Mouse (Mus musculus) heart, embryonic 12.5 days (tissue): ENCODE results near the gene Psme1. TPM values are rescaled to one million over a fixed set of nuclear protein-coding genes. Genes with fewer than 3 reads are reported as not detected.

Experiments used
- ATAC-seq: fragments of 200-750 bp; cut with Nextera tagmentation; 2 replicates; pipeline ENCODE4 v1.8.0; 2017; ENCODE audit warnings: moderate TSS enrichment, moderate library complexity; ENCODE audit not compliant: insufficient number of reproducible peaks, low FRiP score
- H3K27ac ChIP-seq: fragments of 300-500 bp; sonication (generic); 2 replicates; pipeline ENCODE4 v1.5.1; 2016; ENCODE audit warnings: mild to moderate bottlenecking, moderate library complexity; ENCODE audit not compliant: poor library complexity, severe bottlenecking
- H3K27me3 ChIP-seq: fragments of 300-500 bp; sonication (generic); replicated peaks from 2 replicates; pipeline ENCODE4 v1.6.1; 2016; ENCODE audit warnings: mild to moderate bottlenecking, moderate library complexity
- H3K36me3 ChIP-seq: fragments of 300-500 bp; sonication (generic); 2 replicates; pipeline ENCODE4 v1.6.1; 2016; ENCODE audit warnings: mild to moderate bottlenecking, moderate library complexity
- H3K4me1 ChIP-seq: fragments of 300-500 bp; sonication (generic); replicated peaks from 2 replicates; pipeline ENCODE4 v1.6.1; 2016; ENCODE audit warnings: mild to moderate bottlenecking
- H3K4me2 ChIP-seq: fragments of 300-500 bp; sonication (generic); 2 replicates; pipeline ENCODE4 v1.6.1; 2016; ENCODE audit warnings: mild to moderate bottlenecking, moderate library complexity
- H3K4me3 ChIP-seq: fragments of 300-500 bp; sonication (generic); 2 replicates; pipeline ENCODE4 v1.5.1; 2016; ENCODE audit warnings: mild to moderate bottlenecking
- H3K9ac ChIP-seq: fragments of 300-500 bp; sonication (generic); 2 replicates; pipeline ENCODE4 v1.6.1; 2016; ENCODE audit warnings: mild to moderate bottlenecking, moderate library complexity
- H3K9me3 ChIP-seq: fragments of 300-500 bp; sonication (generic); replicated peaks from 2 replicates; pipeline ENCODE4 v1.6.1; 2016; ENCODE audit warnings: mild to moderate bottlenecking, moderate library complexity
- WGBS: fragments of 180-500 bp; shearing (Covaris S2); methylation state at CpG from one replicate; pipeline ENCODE4 v1.1.7; 2016; 5-methylcytosine and 5-hydroxymethylcytosine counted together
- polyA plus RNA-seq: library from polyadenylated mRNA; unstranded; fragments of >200 nt; fragmentation: Nextera tagmentation; extraction: Ambion mirVana; gene quantifications from 2 replicates; pipeline ENCODE4 v1.2.1, GENCODE M21; 2016

The Psme1 gene
- polyA plus RNA-seq, result 211 and 212 TPM in 2 replicates

- Histone ChIP-seq H3K4me1 (peaks cover 43% of the 10 kb centered on the region), H3K27ac (peak within 1 kb of the TSS; percentile 90), H3K27me3 (no peaks in the 10 kb centered on the region), H3K9me3 (no peaks in the 10 kb centered on the region), H3K4me2 (peak within 1 kb of the TSS; percentile 87), H3K4me3 (peak within 1 kb of the TSS; percentile 86), H3K9ac (peak within 1 kb of the TSS; percentile 96), H3K36me3 (peaks cover 28% of the 10 kb centered on the region)
- under 1% methylated on average over 32 of the region's 32 CpGs for WGBS
- ATAC-seq, result peak; percentile 79
Measured at GRCm38 (mm10) chr14:55577871-55578667, at the start of gene Psme1. Psme1 (plus strand) TSS chr14:55578123.

- Histone ChIP-seq H3K36me3 (no peaks in the 10 kb centered on the region), H3K4me2 (no peak overlapping the region), H3K27ac (no peak overlapping the region), H3K9me3 (no peaks in the 10 kb centered on the region), H3K9ac (no peak overlapping the region), H3K27me3 (no peaks in the 10 kb centered on the region), H3K4me3 (no peak overlapping the region), H3K4me1 (peaks cover 11% of the 10 kb centered on the region)
- no peak for ATAC-seq
- WGBS, result 36% methylated on average over 6 of the region's 6 CpGs
Measured at GRCm38 (mm10) chr14:55536116-55536745, 41.7 kb upstream of the Psme1 start.

GRCm38 (mm10) chr14:55540067-55540786 lies 37.7 kb upstream of the Psme1 start, which contains the start of gene Pck2:
Pck2 (plus strand) TSS chr14:55540266.
- Histone ChIP-seq H3K4me1 (peaks cover 17% of the 10 kb centered on the region), H3K9ac (peak within 1 kb of the TSS; percentile 77), H3K36me3 (peaks cover 30% of the 10 kb centered on the region), H3K9me3 (no peaks in the 10 kb centered on the region), H3K4me2 (peak within 1 kb of the TSS; percentile 84), H3K4me3 (peak within 1 kb of the TSS; percentile 68), H3K27ac (peak within 1 kb of the TSS; percentile 88), H3K27me3 (no peaks in the 10 kb centered on the region)
- under 1% methylated on average over 32 of the region's 32 CpGs for WGBS
- ATAC-seq, result peak; percentile 94

- Histone ChIP-seq H3K9me3 (no peaks in the 10 kb centered on the region), H3K9ac (peak overlapping the region; percentile 77), H3K4me1 (peaks cover 17% of the 10 kb centered on the region), H3K4me3 (peak overlapping the region; percentile 68), H3K4me2 (peak overlapping the region; percentile 84), H3K36me3 (peaks cover 35% of the 10 kb centered on the region), H3K27ac (peak overlapping the region; percentile 88), H3K27me3 (no peaks in the 10 kb centered on the region)
- peak; percentile 63 for ATAC-seq
- WGBS, result 4% methylated on average over 10 of the region's 10 CpGs
Measured at GRCm38 (mm10) chr14:55540787-55541321, 37.1 kb upstream of the Psme1 start.

- Histone ChIP-seq H3K4me3 (no peak overlapping the region), H3K27ac (no peak overlapping the region), H3K4me2 (no peak overlapping the region), H3K9ac (no peak overlapping the region), H3K4me1 (peaks cover 17% of the 10 kb centered on the region), H3K36me3 (peaks cover 48% of the 10 kb centered on the region), H3K27me3 (no peaks in the 10 kb centered on the region), H3K9me3 (no peaks in the 10 kb centered on the region)
- no peak for ATAC-seq
- WGBS, result 93% methylated on average over 12 of the region's 12 CpGs
Measured at GRCm38 (mm10) chr14:55542268-55542667, 35.7 kb upstream of the Psme1 start.

- WGBS, result 83% methylated on average over 9 of the region's 9 CpGs
- Histone ChIP-seq H3K4me3 (no peak overlapping the region), H3K27ac (no peak overlapping the region), H3K9me3 (no peaks in the 10 kb centered on the region), H3K9ac (no peak overlapping the region), H3K36me3 (peaks cover 68% of the 10 kb centered on the region), H3K4me2 (no peak overlapping the region), H3K27me3 (no peaks in the 10 kb centered on the region), H3K4me1 (peaks cover 17% of the 10 kb centered on the region)
- no peak for ATAC-seq
Measured at GRCm38 (mm10) chr14:55544334-55544733, 33.6 kb upstream of the Psme1 start.

GRCm38 (mm10) chr14:55550191-55550590 lies 27.7 kb upstream of the Psme1 start:
- 84% methylated on average over 6 of the region's 6 CpGs for WGBS
- H3K9ac ChIP-seq, result no peak overlapping the region

GRCm38 (mm10) chr14:55551347-55551746 lies 26.6 kb upstream of the Psme1 start:
- H3K4me3 ChIP-seq, result no peak overlapping the region
- no peak for ATAC-seq
- H3K36me3 ChIP-seq, result peaks cover 38% of the 10 kb centered on the region
- no peak overlapping the region for H3K9ac ChIP-seq
- H3K9me3 ChIP-seq, result no peaks in the 10 kb centered on the region
- no peak overlapping the region for H3K4me2 ChIP-seq
- H3K4me1 ChIP-seq, result no peaks in the 10 kb centered on the region
- no peak overlapping the region for H3K27ac ChIP-seq
- H3K27me3 ChIP-seq, result no peaks in the 10 kb centered on the region
- 66% methylated on average over 5 of the region's 5 CpGs for WGBS

More at GRCm38 (mm10) chr14:55550191-55550590, 27.7 kb upstream of the Psme1 start:
- no peaks in the 10 kb centered on the region for H3K4me1 ChIP-seq
- H3K4me3 ChIP-seq, result no peak overlapping the region
- no peak overlapping the region for H3K27ac ChIP-seq
- H3K27me3 ChIP-seq, result no peaks in the 10 kb centered on the region
- ATAC-seq, result no peak
- H3K9me3 ChIP-seq, result no peaks in the 10 kb centered on the region
- H3K36me3 ChIP-seq, result peaks cover 49% of the 10 kb centered on the region
- no peak overlapping the region for H3K4me2 ChIP-seq

GRCm38 (mm10) chr14:55551794-55552193 lies 26.1 kb upstream of the Psme1 start:
- 89% methylated on average over 8 of the region's 8 CpGs for WGBS
- H3K27me3 ChIP-seq, result no peaks in the 10 kb centered on the region
- H3K4me3 ChIP-seq, result no peak overlapping the region
- ATAC-seq, result no peak
- H3K9me3 ChIP-seq, result no peaks in the 10 kb centered on the region
- H3K36me3 ChIP-seq, result peaks cover 35% of the 10 kb centered on the region
- H3K4me1 ChIP-seq, result peaks cover 2% of the 10 kb centered on the region; the same call in 1 of the 2 replicates
- H3K27ac ChIP-seq, result no peak overlapping the region
- H3K9ac ChIP-seq, result no peak overlapping the region
- H3K4me2 ChIP-seq, result no peak overlapping the region

GRCm38 (mm10) chr14:55554635-55555034 lies 23.3 kb upstream of the Psme1 start:
- no peaks in the 10 kb centered on the region for H3K9me3 ChIP-seq
- H3K4me2 ChIP-seq, result no peak overlapping the region
- peaks cover 7% of the 10 kb centered on the region for H3K36me3 ChIP-seq
- no peak overlapping the region for H3K27ac ChIP-seq
- no peaks in the 10 kb centered on the region for H3K27me3 ChIP-seq
- H3K9ac ChIP-seq, result no peak overlapping the region
- no peak overlapping the region for H3K4me3 ChIP-seq
- H3K4me1 ChIP-seq, result peaks cover 6% of the 10 kb centered on the region; the same call in 1 of the 2 replicates
- no peak for ATAC-seq

- Histone ChIP-seq H3K4me3 (no peak overlapping the region), H3K36me3 (no peaks in the 10 kb centered on the region), H3K4me1 (peaks cover 6% of the 10 kb centered on the region; the same call in 1 of the 2 replicates), H3K4me2 (no peak overlapping the region), H3K27ac (no peak overlapping the region), H3K9ac (no peak overlapping the region), H3K27me3 (no peaks in the 10 kb centered on the region), H3K9me3 (no peaks in the 10 kb centered on the region)
- ATAC-seq, result no peak
- 58% methylated on average over 3 of the region's 3 CpGs for WGBS
Measured at GRCm38 (mm10) chr14:55555788-55556187, 22.1 kb upstream of the Psme1 start.
